Mouse (Mus musculus): ENCODE measurements around the gene Gm17660. TPM values are rescaled to one million over a fixed set of nuclear protein-coding genes. Genes with fewer than 3 reads are reported as not detected.

Gm17660 gene
- polyA plus RNA-seq, 1 experiment, result not detected

GRCm38 (mm10) chr5:104101678-104102531 is 24.5 kb upstream of the Gm17660 start:
- TF ChIP-seq GATA1 (IDR thresholded peaks at IDR 0.05; ENCODE audit: low read length), result no peak

- TF ChIP-seq GATA1 (IDR thresholded peaks at IDR 0.05; ENCODE audit: low read length), result no peak
These were observed 18.9 kb upstream of the Gm17660 start for GRCm38 (mm10) chr5:104096078-104096938.

GRCm38 (mm10) chr5:104095416-104096077 is 18.1 kb upstream of the Gm17660 start:
- TF ChIP-seq GATA1 (IDR thresholded peaks at IDR 0.05; ENCODE audit: low read length), result no peak

GRCm38 (mm10) chr5:104089751-104090150 is 12.3 kb upstream of the Gm17660 start:
- TF ChIP-seq GATA1 (IDR thresholded peaks at IDR 0.05; ENCODE audit: low read length), result no peak

- TF ChIP-seq GATA1 (IDR thresholded peaks at IDR 0.05; ENCODE audit: low read length), result no peak
These were observed 8.0 kb upstream of the Gm17660 start for GRCm38 (mm10) chr5:104085366-104085765.

DNA sequence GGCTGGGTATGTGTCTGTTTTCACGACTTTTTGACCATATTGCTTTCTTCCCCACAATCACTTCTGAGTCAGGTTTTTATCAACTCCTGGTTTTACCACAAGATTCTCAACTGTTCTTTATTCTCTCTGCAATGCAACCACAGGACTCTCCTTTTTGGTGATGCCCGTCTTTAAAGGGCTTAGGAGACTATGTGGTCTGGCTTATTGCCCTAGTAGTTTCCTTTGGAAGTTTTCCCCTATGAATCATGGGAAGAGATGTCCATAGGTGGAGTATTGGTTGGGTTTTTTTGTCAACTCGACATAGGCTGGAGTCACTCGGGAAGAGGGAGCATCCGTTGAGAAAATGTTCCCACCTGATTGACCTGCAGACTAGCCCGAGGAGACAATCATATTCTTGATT is 3.3 kb upstream of the Gm17660 start:
- no peak for TF ChIP-seq GATA1 (IDR thresholded peaks at IDR 0.05; ENCODE audit: low read length)

DNA sequence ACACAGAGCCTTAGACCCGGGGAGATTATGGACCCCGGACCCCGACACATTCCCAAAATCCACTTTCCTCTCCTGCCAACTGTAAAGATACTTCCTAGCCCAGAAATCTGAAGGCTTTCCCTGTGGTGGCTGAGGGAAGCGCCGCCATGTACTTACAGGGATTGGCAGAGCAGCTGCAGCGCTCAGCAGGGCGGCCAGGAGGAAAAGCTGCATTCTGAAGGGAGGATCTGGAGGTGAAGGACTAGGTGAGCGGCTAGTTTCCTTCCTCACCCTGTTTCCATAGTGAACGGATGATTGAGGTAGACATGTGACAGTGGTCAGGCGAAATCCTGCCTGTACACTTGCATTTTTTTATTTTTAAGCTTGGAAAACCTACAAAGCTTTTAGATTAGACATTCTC is 1.0 kb downstream of the Gm17660 start:
- no peak for TF ChIP-seq GATA1 (IDR thresholded peaks at IDR 0.05; ENCODE audit: low read length)

DNA sequence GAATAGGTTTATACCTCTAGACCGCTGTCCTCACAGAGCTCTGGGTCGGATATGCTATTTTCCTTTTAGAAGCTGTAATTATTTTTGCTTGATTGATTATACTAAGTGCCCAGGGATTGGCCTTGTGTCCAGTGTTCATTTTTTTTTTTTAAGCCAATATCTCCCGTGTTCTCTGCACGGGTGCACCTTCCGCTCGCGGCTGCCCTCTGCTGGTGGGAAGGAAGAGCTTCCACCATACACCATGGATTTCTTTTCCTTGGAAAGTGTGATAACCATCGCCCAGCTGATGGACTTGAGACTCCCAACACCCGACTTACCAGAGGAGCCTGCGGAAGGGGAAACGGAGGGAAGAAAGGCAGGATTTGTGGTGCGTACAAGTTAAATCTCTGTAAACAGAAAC is 3.0 kb downstream of the Gm17660 start:
- TF ChIP-seq GATA1 (IDR thresholded peaks at IDR 0.05; ENCODE audit: low read length), result no peak

GRCm38 (mm10) chr5:104073602-104074001 is 3.8 kb downstream of the Gm17660 start:
- TF ChIP-seq GATA1 (IDR thresholded peaks at IDR 0.05; ENCODE audit: low read length), result no peak

- TF ChIP-seq GATA1 (IDR thresholded peaks at IDR 0.05; ENCODE audit: low read length), result no peak
These were observed 5.0 kb downstream of the Gm17660 start for GRCm38 (mm10) chr5:104072272-104072886.

GRCm38 (mm10) chr5:104071048-104071447 is 6.4 kb downstream of the Gm17660 start:
- no peak for TF ChIP-seq GATA1 (IDR thresholded peaks at IDR 0.05; ENCODE audit: low read length)

GRCm38 (mm10) chr5:104068751-104069150 is 8.7 kb downstream of the Gm17660 start:
- no peak for TF ChIP-seq GATA1 (IDR thresholded peaks at IDR 0.05; ENCODE audit: low read length)

DNA sequence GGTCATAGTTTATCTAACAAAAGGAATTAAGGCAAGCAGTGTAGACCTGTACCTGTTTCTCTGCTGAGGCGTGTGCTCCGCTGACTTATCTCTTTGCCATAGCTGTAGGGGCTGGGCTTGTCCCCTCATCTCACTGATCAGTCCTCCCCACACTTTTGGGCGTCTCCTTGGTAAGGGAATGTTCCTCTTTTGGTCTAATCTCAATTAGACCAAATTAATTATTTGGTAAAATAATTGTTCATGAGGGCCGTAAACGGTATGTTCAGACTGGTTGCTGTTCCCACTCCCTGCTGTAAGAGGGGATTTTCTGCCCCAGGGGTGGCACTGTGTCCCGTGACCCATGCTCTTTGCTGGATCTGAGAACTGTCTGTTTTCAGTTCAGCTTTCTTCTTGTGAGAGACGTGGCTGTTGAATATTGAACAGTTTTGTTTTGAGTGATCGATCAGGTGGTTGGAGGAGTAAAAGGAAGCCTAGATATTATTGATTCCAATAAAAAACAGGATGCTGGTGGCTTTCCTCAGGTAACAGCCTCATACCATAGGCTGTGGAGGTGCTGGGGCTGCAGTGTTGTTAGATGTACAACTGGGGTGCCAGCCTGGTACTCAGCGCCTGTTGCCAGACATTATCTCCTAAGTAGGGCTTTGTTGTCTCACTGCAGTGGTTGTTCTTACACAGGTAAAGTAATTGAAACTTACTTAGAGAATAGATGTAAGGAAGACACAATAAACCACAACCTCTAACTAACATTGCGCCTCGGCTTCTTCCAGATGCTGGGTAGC is 14.4 kb downstream of the Gm17660 start:
- no peak for TF ChIP-seq GATA1 (IDR thresholded peaks at IDR 0.05; ENCODE audit: low read length)

- TF ChIP-seq GATA1 (IDR thresholded peaks at IDR 0.05; ENCODE audit: low read length), result no peak
These were observed 15.3 kb downstream of the Gm17660 start for GRCm38 (mm10) chr5:104061936-104062772.
